Mouse (Mus musculus) limb, embryonic 14.5 days (tissue): ENCODE results near the gene Acsf3. TPM values are rescaled to one million over a fixed set of nuclear protein-coding genes. Genes with fewer than 3 reads are reported as not detected.

Source experiments
- ATAC-seq: fragments of 200-750 bp; cut with Nextera tagmentation; 2 replicates; pipeline ENCODE4 v1.8.0; 2017; ENCODE audit warnings: low read depth, moderate number of reproducible peaks, moderate TSS enrichment; ENCODE audit not compliant: low FRiP score
- DNase-seq: peaks from one replicate; pipeline ENCODE4 v3.0.0-alpha.2; 2015; ENCODE audit warnings: low spot score
- H3K27ac ChIP-seq: fragments of 300-500 bp; sonication (generic); replicated peaks from 2 replicates; pipeline ENCODE4 v1.5.1; 2014; ENCODE audit warnings: low read depth, mild to moderate bottlenecking, low read length, moderate library complexity, mixed read lengths
- H3K27me3 ChIP-seq: fragments of 300-500 bp; sonication (generic); 2 replicates; pipeline ENCODE4 v1.6.1; 2014; ENCODE audit warnings: low read length, mixed read lengths; ENCODE audit not compliant: control insufficient read depth, insufficient read depth
- H3K36me3 ChIP-seq: fragments of 300-500 bp; sonication (generic); 2 replicates; pipeline ENCODE4 v1.6.1; 2014; ENCODE audit warnings: mild to moderate bottlenecking, low read length, moderate library complexity, mixed read lengths; ENCODE audit not compliant: control insufficient read depth, insufficient read depth
- H3K4me1 ChIP-seq: fragments of 300-500 bp; sonication (generic); 2 replicates; pipeline ENCODE4 v1.6.1; 2014; ENCODE audit warnings: antibody characterized with exemption, low read length, mixed read lengths; ENCODE audit not compliant: control insufficient read depth, insufficient read depth
- H3K4me2 ChIP-seq: fragments of 300-500 bp; sonication (generic); replicated peaks from 2 replicates; pipeline ENCODE4 v1.6.1; 2014; ENCODE audit warnings: low read depth, mild to moderate bottlenecking, low read length, moderate library complexity; ENCODE audit not compliant: severe bottlenecking
- H3K4me3 ChIP-seq: fragments of 300-500 bp; sonication (generic); replicated peaks from 2 replicates; pipeline ENCODE4 v1.5.1; 2014; ENCODE audit warnings: low read length
- H3K9ac ChIP-seq: fragments of 300-500 bp; sonication (generic); 2 replicates; pipeline ENCODE4 v1.6.1; 2014; ENCODE audit warnings: mild to moderate bottlenecking, low read depth, low read length, moderate library complexity; ENCODE audit not compliant: severe bottlenecking
- H3K9me3 ChIP-seq: fragments of 300-500 bp; sonication (generic); 2 replicates; pipeline ENCODE4 v1.6.1; 2016; ENCODE audit warnings: low read length; ENCODE audit not compliant: control insufficient read depth
- POLR2A ChIP-seq: fragments of 200-500 bp; IDR thresholded peaks from 2 replicates; pipeline ENCODE4 v1.8.0; 2012; ENCODE audit warnings: inconsistent platforms, mild to moderate bottlenecking, moderate library complexity, borderline replicate concordance; ENCODE audit not compliant: insufficient read depth, insufficient read length; ENCODE audit errors: extremely low read depth
- WGBS: fragments of 180-500 bp; shearing (Covaris S2); extraction: QIAGEN DNeasy Blood & Tissue Kit; methylation state at CpG from one replicate; pipeline ENCODE4 v1.1.7; 2014; 5-methylcytosine and 5-hydroxymethylcytosine counted together
- polyA plus RNA-seq, 2 experiments: library from polyadenylated mRNA; depleted of rRNA in 1 of 2; stranded (reverse) in 1 of 2; unstranded in 1 of 2; fragments of >200 nt; fragmentation: Nextera tagmentation in 1 of 2; extraction: Ambion mirVana in 1 of 2; gene quantifications; 2 replicates each; pipeline versions ENCODE4 v1.2.1 to v1.2.3; 2012 to 2014

Gene Acsf3
- polyA plus RNA-seq, 2 experiments = 15.4 to 19.1 TPM

- Histone ChIP-seq H3K27ac (no peak overlapping the region), H3K4me3 (no peak overlapping the region), H3K4me2 (no peak overlapping the region), H3K27me3 (no peaks in the 10 kb centered on the region), H3K9ac (no peak overlapping the region), H3K36me3 (no peaks in the 10 kb centered on the region), H3K4me1 (peaks cover 22% of the 10 kb centered on the region), H3K9me3 (no peaks in the 10 kb centered on the region)
- no peak for TF ChIP-seq POLR2A
- DNase-seq = no peak
- 12% methylated on average over 19 of the region's 19 CpGs for WGBS
- no peak for ATAC-seq
Observed at GRCm38 (mm10) chr8:122742471-122742870, 32.8 kb upstream of the Acsf3 start.

GRCm38 (mm10) chr8:122745022-122745749, 30.1 kb upstream of the Acsf3 start:
- DNase-seq = no peak
- 0 out of 2 replicates have a peak overlapping the region, but pooled peaks have one; percentile 2 for H3K27ac ChIP-seq

GRCm38 (mm10) chr8:122745750-122746275, 29.5 kb upstream of the Acsf3 start:
- H3K4me3 ChIP-seq = no peak overlapping the region
- peak; percentile 42 for DNase-seq
- no peaks in the 10 kb centered on the region for H3K9me3 ChIP-seq
- H3K4me1 ChIP-seq = peaks cover 19% of the 10 kb centered on the region
- ATAC-seq = peak; percentile 53
- WGBS = 6% methylated on average over 16 of the region's 16 CpGs
- H3K9ac ChIP-seq = peak overlapping the region; percentile 8; the same call in 1 of the 2 replicates
- peak overlapping the region; percentile 24 for H3K4me2 ChIP-seq
- 0 out of 2 replicates have a peak overlapping the region, but pooled peaks have one; percentile 30 for H3K27ac ChIP-seq
- no peaks in the 10 kb centered on the region for H3K36me3 ChIP-seq
- no peaks in the 10 kb centered on the region for H3K27me3 ChIP-seq
- TF ChIP-seq POLR2A = no peak

More at GRCm38 (mm10) chr8:122745022-122745749, 30.1 kb upstream of the Acsf3 start:
- no peak for TF ChIP-seq POLR2A
- Histone ChIP-seq H3K27me3 (no peaks in the 10 kb centered on the region), H3K36me3 (no peaks in the 10 kb centered on the region), H3K4me2 (peak overlapping the region; percentile 24), H3K4me3 (no peak overlapping the region), H3K9ac (peak overlapping the region; percentile 8; the same call in 1 of the 2 replicates), H3K4me1 (peaks cover 19% of the 10 kb centered on the region), H3K9me3 (no peaks in the 10 kb centered on the region)
- no peak for ATAC-seq
- 20% methylated on average over 17 of the region's 17 CpGs for WGBS

GRCm38 (mm10) chr8:122746439-122746838, 28.8 kb upstream of the Acsf3 start:
- no peak overlapping the region for H3K4me2 ChIP-seq
- no peaks in the 10 kb centered on the region for H3K36me3 ChIP-seq
- H3K27me3 ChIP-seq = no peaks in the 10 kb centered on the region
- H3K4me3 ChIP-seq = no peak overlapping the region
- H3K9me3 ChIP-seq = no peaks in the 10 kb centered on the region
- H3K4me1 ChIP-seq = peaks cover 19% of the 10 kb centered on the region
- DNase-seq (peak; percentile 39), ATAC-seq (peak; percentile 67)
- TF ChIP-seq POLR2A = no peak
- WGBS = 41% methylated on average over 7 of the region's 7 CpGs
- no peak overlapping the region for H3K9ac ChIP-seq
- H3K27ac ChIP-seq = 0 out of 2 replicates have a peak overlapping the region, but pooled peaks have one; percentile 30

GRCm38 (mm10) chr8:122747825-122748224, 27.5 kb upstream of the Acsf3 start:
- Histone ChIP-seq H3K36me3 (no peaks in the 10 kb centered on the region), H3K4me3 (no peak overlapping the region), H3K27ac (no peak overlapping the region), H3K27me3 (no peaks in the 10 kb centered on the region), H3K4me1 (peaks cover 19% of the 10 kb centered on the region), H3K9ac (no peak overlapping the region), H3K9me3 (no peaks in the 10 kb centered on the region), H3K4me2 (no peak overlapping the region)
- ATAC-seq (no peak), DNase-seq (no peak)
- WGBS = 100% methylated on average over 1 of the region's 1 CpGs
- no peak for TF ChIP-seq POLR2A
